Mouse (Mus musculus) lung, postnatal 0 days (tissue): ENCODE results near the gene Sirt7. TPM values are rescaled to one million over a fixed set of nuclear protein-coding genes. Genes with fewer than 3 reads are reported as not detected.

Source experiments
- ATAC-seq: fragments of 200-750 bp; cut with Nextera tagmentation; 2 replicates; pipeline ENCODE4 v1.8.0; 2017; ENCODE audit warnings: moderate library complexity
- DNase-seq: peaks from one replicate; pipeline ENCODE4 v3.0.0-alpha.2; 2016; ENCODE audit warnings: low spot score
- H3K27ac ChIP-seq: fragments of 300-500 bp; sonication (generic); 2 replicates; pipeline ENCODE4 v1.5.1; 2014; ENCODE audit warnings: antibody characterized with exemption, mild to moderate bottlenecking, low read length, mixed read lengths
- H3K27me3 ChIP-seq: fragments of 300-500 bp; sonication (generic); replicated peaks from 2 replicates; pipeline ENCODE4 v1.6.1; 2014; ENCODE audit warnings: low read length, mixed read lengths; ENCODE audit not compliant: insufficient read depth
- H3K36me3 ChIP-seq: fragments of 300-500 bp; sonication (generic); 2 replicates; pipeline ENCODE4 v1.6.1; 2014; ENCODE audit warnings: low read length, mixed read lengths; ENCODE audit not compliant: insufficient read depth
- H3K4me1 ChIP-seq: fragments of 300-500 bp; sonication (generic); 2 replicates; pipeline ENCODE4 v1.6.1; 2014; ENCODE audit warnings: antibody characterized with exemption, low read depth, low read length, mixed read lengths; ENCODE audit not compliant: insufficient read depth
- H3K4me2 ChIP-seq: fragments of 300-500 bp; sonication (generic); replicated peaks from 2 replicates; pipeline ENCODE4 v1.6.1; 2014; ENCODE audit warnings: low read depth, mild to moderate bottlenecking, low read length, moderate library complexity, mixed read lengths
- H3K4me3 ChIP-seq: fragments of 300-500 bp; sonication (generic); 2 replicates; pipeline ENCODE4 v1.5.1; 2014; ENCODE audit warnings: low read depth, low read length
- H3K9ac ChIP-seq: fragments of 300-500 bp; sonication (generic); replicated peaks from 2 replicates; pipeline ENCODE4 v1.6.1; 2014; ENCODE audit warnings: low read depth, mild to moderate bottlenecking
- H3K9me3 ChIP-seq: fragments of 300-500 bp; sonication (generic); 2 replicates; pipeline ENCODE4 v1.6.1; 2016; ENCODE audit warnings: low read length, mixed read lengths
- CTCF ChIP-seq: IDR thresholded peaks from 2 replicates; pipeline ENCODE4 v1.5.1; 2016; ENCODE audit warnings: antibody characterized with exemption, mild to moderate bottlenecking
- EP300 ChIP-seq: IDR thresholded peaks from 2 replicates; pipeline ENCODE4 v1.6.1; 2016; ENCODE audit warnings: antibody characterized with exemption, mild to moderate bottlenecking, control low read depth
- WGBS: fragments of 180-500 bp; shearing (Covaris S2); extraction: QIAGEN DNeasy Blood & Tissue Kit; methylation state at CpG from one replicate; pipeline ENCODE4 v1.1.7; 2014; 5-methylcytosine and 5-hydroxymethylcytosine counted together
- polyA plus RNA-seq: library from polyadenylated mRNA; unstranded; fragments of >200 nt; fragmentation: Nextera tagmentation; extraction: Ambion mirVana; gene quantifications from 2 replicates; pipeline ENCODE4 v1.2.1, GENCODE M21; 2015

Sirt7 gene
- polyA plus RNA-seq, 1 experiment from 2014 or later = 46.0 TPM

GRCm38 (mm10) chr11:120628601-120629340, 3.7 kb upstream of the Sirt7 start:
- Histone ChIP-seq H3K27me3 (no peaks in the 10 kb centered on the region), H3K4me2 (0 out of 2 replicates have a peak overlapping the region, but pooled peaks have one; percentile 11), H3K9ac (no peak overlapping the region), H3K27ac (peak overlapping the region; percentile 70; the same call in 1 of the 2 replicates), H3K4me1 (peaks cover 23% of the 10 kb centered on the region), H3K9me3 (no peaks in the 10 kb centered on the region), H3K36me3 (no peaks in the 10 kb centered on the region), H3K4me3 (no peak overlapping the region)
- ATAC-seq (no peak), DNase-seq (no peak)
- WGBS = 90% methylated on average over 23 of the region's 23 CpGs
- no peak for TF ChIP-seq CTCF
- no peak for TF ChIP-seq EP300

- TF ChIP-seq EP300 = no peak
- TF ChIP-seq CTCF = no peak
- ATAC-seq (no peak), DNase-seq (peak; percentile 52)
- no peaks in the 10 kb centered on the region for H3K27me3 ChIP-seq
- 75% methylated on average over 22 of the region's 22 CpGs for WGBS
- H3K4me2 ChIP-seq = no peak overlapping the region
- H3K4me1 ChIP-seq = peaks cover 23% of the 10 kb centered on the region
- H3K27ac ChIP-seq = no peak overlapping the region
- H3K9me3 ChIP-seq = no peaks in the 10 kb centered on the region
- peaks cover 3% of the 10 kb centered on the region; the same call in 1 of the 2 replicates for H3K36me3 ChIP-seq
- H3K4me3 ChIP-seq = no peak overlapping the region
- H3K9ac ChIP-seq = no peak overlapping the region
Measured at GRCm38 (mm10) chr11:120627468-120628300, 2.6 kb upstream of the Sirt7 start.

- H3K9me3 ChIP-seq = no peaks in the 10 kb centered on the region
- H3K4me3 ChIP-seq = no peak overlapping the region
- ATAC-seq (no peak), DNase-seq (no peak)
- H3K27ac ChIP-seq = no peak overlapping the region
- 83% methylated on average over 11 of the region's 11 CpGs for WGBS
- TF ChIP-seq EP300 (no peak), CTCF (no peak)
- peaks cover 8% of the 10 kb centered on the region for H3K36me3 ChIP-seq
- H3K4me1 ChIP-seq = peaks cover 18% of the 10 kb centered on the region
- H3K9ac ChIP-seq = no peak overlapping the region
- no peaks in the 10 kb centered on the region for H3K27me3 ChIP-seq
- H3K4me2 ChIP-seq = no peak overlapping the region
Measured at GRCm38 (mm10) chr11:120626785-120627467, 1.9 kb upstream of the Sirt7 start.

- Histone ChIP-seq H3K9ac (peak overlapping the region; percentile 78), H3K4me1 (peaks cover 5% of the 10 kb centered on the region; the same call in 1 of the 2 replicates), H3K27me3 (no peaks in the 10 kb centered on the region), H3K36me3 (peaks cover 18% of the 10 kb centered on the region), H3K9me3 (no peaks in the 10 kb centered on the region), H3K27ac (peak overlapping the region; percentile 84), H3K4me3 (peak overlapping the region; percentile 93), H3K4me2 (peak overlapping the region; percentile 98)
- peak; percentile 96 for DNase-seq
- no peak for TF ChIP-seq EP300
- TF ChIP-seq CTCF = no peak
- ATAC-seq = peak; percentile 87
- 0% methylated on average over 53 of the region's 53 CpGs for WGBS
Measured at GRCm38 (mm10) chr11:120624680-120625111, 344 bp downstream of the Sirt7 start.

GRCm38 (mm10) chr11:120623961-120624679, 920 bp downstream of the Sirt7 start:
- H3K4me3 ChIP-seq = peak overlapping the region; percentile 93
- H3K9ac ChIP-seq = peak overlapping the region; percentile 78
- no peaks in the 10 kb centered on the region for H3K9me3 ChIP-seq
- H3K36me3 ChIP-seq = peaks cover 18% of the 10 kb centered on the region
- H3K4me2 ChIP-seq = peak overlapping the region; percentile 98
- WGBS = 10% methylated on average over 29 of the region's 30 CpGs
- 0 out of 2 replicates have a peak, but pooled peaks cover 4% of the 10 kb centered on the region for H3K4me1 ChIP-seq
- DNase-seq (peak; percentile 71), ATAC-seq (peak; percentile 81)
- peak overlapping the region; percentile 84 for H3K27ac ChIP-seq
- H3K27me3 ChIP-seq = no peaks in the 10 kb centered on the region
- TF ChIP-seq EP300 = no peak
- TF ChIP-seq CTCF = peak; percentile 71
